Mouse (Mus musculus) forebrain, embryonic 14.5 days (tissue): ENCODE measurements around the gene Pyy. TPM values are rescaled to one million over a fixed set of nuclear protein-coding genes. Genes with fewer than 3 reads are reported as not detected.
A peak's percentile ranks its signal among the peaks of the same experiment; 100 is the strongest.

ENCODE experiments used
- ATAC-seq: fragments of 200-750 bp; cut with Nextera tagmentation; 2 replicates; pipeline ENCODE4 v1.8.0; 2017; ENCODE audit warnings: mild to moderate bottlenecking, moderate library complexity
- DNase-seq: peaks from one replicate; pipeline ENCODE4 v3.0.0-alpha.2; 2015; ENCODE audit warnings: low spot score
- H3K27ac ChIP-seq: fragments of 300-500 bp; sonication (generic); 2 replicates; pipeline ENCODE4 v1.5.1; 2014; ENCODE audit warnings: low read depth, mild to moderate bottlenecking, control low read depth, low read length, moderate library complexity
- H3K27me3 ChIP-seq: fragments of 300-500 bp; sonication (generic); replicated peaks from 2 replicates; pipeline ENCODE4 v1.6.1; 2014; ENCODE audit warnings: low read length, control low read depth, mixed read lengths; ENCODE audit not compliant: control insufficient read depth, insufficient read depth
- H3K36me3 ChIP-seq: fragments of 300-500 bp; sonication (generic); 2 replicates; pipeline ENCODE4 v1.6.1; 2014; ENCODE audit warnings: low read length, control low read depth; ENCODE audit not compliant: control insufficient read depth, insufficient read depth
- H3K4me1 ChIP-seq: fragments of 300-500 bp; sonication (generic); 2 replicates; pipeline ENCODE4 v1.6.1; 2014; ENCODE audit warnings: antibody characterized with exemption, low read length, control low read depth; ENCODE audit not compliant: control insufficient read depth, insufficient read depth
- H3K4me2 ChIP-seq: fragments of 300-500 bp; sonication (generic); 2 replicates; pipeline ENCODE4 v1.6.1; 2014; ENCODE audit warnings: mild to moderate bottlenecking, control low read depth, low read length
- H3K4me3 ChIP-seq: fragments of 300-500 bp; sonication (generic); 2 replicates; pipeline ENCODE4 v1.5.1; 2014; ENCODE audit warnings: low read depth, low read length, control low read depth
- H3K9ac ChIP-seq: fragments of 300-500 bp; sonication (generic); 2 replicates; pipeline ENCODE4 v1.6.1; 2014; ENCODE audit warnings: mild to moderate bottlenecking, low read length, control low read depth, moderate library complexity
- H3K9me3 ChIP-seq: fragments of 300-500 bp; sonication (generic); replicated peaks from 2 replicates; pipeline ENCODE4 v1.6.1; 2016; ENCODE audit warnings: low read length, control low read depth, mixed read lengths; ENCODE audit not compliant: control insufficient read depth
- WGBS: fragments of 180-500 bp; shearing (Covaris S2); extraction: QIAGEN DNeasy Blood & Tissue Kit; methylation state at CpG from one replicate; pipeline ENCODE4 v1.1.7; 2014; 5-methylcytosine and 5-hydroxymethylcytosine counted together
- polyA plus RNA-seq: library from polyadenylated mRNA; unstranded; fragments of >200 nt; fragmentation: Nextera tagmentation; extraction: Ambion mirVana; gene quantifications from 2 replicates; pipeline ENCODE4 v1.2.1, GENCODE M21; 2014

Gene Pyy
- polyA plus RNA-seq, 1 experiment from 2014 or later = not detected

DNA sequence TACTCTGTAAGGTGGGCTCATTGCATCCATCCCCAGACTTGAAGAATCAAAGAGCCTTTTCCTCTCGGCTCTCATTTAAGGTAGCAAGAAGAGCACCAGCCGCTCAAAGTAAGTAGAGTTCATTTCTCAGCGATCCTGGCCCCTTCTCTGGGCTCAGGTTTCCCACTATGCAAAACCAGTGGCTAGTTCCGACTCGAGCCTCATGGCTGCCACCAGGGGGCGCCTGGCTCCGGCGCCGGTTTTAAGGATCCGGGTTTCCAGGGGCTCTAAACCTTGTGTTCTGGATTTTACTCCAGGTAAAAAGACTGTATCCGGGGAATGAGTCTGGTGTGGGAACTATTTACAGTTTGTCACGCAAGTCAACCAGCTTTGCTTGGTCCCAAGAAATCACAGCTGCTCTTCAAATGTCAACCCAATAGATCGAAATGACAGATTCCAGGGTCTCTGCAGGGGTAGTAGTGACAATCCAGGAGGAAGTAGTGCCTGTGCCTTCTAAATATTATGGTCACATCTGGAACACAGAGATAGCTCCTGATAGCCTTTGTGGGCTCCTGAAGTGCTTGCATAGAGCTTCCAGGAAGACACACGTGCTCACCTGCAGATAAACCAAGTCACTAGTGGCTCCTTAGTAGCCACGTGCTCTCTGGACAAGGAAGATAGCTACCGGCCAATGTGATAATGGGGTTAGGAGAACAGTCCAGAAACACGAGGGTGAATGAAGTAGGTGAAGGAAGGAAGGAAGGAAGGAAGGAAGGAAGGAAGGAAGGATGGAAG, 5.0 kb downstream of the Pyy start:
- DNase-seq (peak; percentile 83), ATAC-seq (no peak)
- no peak overlapping the region for H3K27ac ChIP-seq
- 19% methylated on average over 17 of the region's 17 CpGs for WGBS
- no peaks in the 10 kb centered on the region for H3K36me3 ChIP-seq
- no peak overlapping the region for H3K4me3 ChIP-seq
- no peak overlapping the region for H3K4me2 ChIP-seq
- H3K4me1 ChIP-seq = no peaks in the 10 kb centered on the region
- H3K9me3 ChIP-seq = no peaks in the 10 kb centered on the region
- H3K27me3 ChIP-seq = peaks cover 40% of the 10 kb centered on the region
- no peak overlapping the region for H3K9ac ChIP-seq

- peaks cover 27% of the 10 kb centered on the region for H3K27me3 ChIP-seq
- ATAC-seq = no peak
- WGBS = 85% methylated on average over 4 of the region's 4 CpGs
Observed at GRCm38 (mm10) chr11:102101219-102101618, 6.4 kb downstream of the Pyy start, which contains the start of gene Ppy. Ppy (minus strand) TSS chr11:102101319.

DNA sequence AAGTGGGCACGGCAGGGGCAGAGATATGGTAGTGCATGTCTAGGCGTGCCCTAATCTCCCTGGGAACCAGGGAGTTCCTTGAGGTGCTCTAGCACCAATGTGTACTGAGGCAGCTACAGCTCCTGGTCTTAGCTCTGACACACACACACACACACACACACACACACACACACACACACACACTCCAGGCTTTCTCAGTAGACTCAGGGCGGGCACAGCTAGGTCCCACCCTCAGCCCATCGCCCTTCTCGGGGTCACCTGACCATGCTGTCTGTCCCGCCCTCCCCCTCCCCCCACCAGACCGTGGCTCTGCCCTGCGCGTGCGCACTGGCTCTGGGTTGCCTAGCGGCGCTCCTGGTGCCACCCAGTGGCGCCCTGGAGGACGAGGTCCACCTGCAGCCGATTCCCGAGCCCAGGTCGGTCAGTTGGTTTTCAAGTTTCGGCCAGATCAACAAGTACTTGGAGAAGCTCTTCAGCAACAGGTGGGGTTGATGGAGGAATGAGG, 10.7 kb downstream of the Pyy start:
- peak overlapping the region; percentile 15 for H3K4me3 ChIP-seq
- peak; percentile 91 for ATAC-seq
- H3K9me3 ChIP-seq = no peaks in the 10 kb centered on the region
- WGBS = 2% methylated on average over 16 of the region's 18 CpGs
- peak; percentile 90 for DNase-seq
- no peak overlapping the region for H3K27ac ChIP-seq
- no peaks in the 10 kb centered on the region for H3K36me3 ChIP-seq
- peak overlapping the region; percentile 32; the same call in 1 of the 2 replicates for H3K9ac ChIP-seq
- H3K27me3 ChIP-seq = 0 out of 2 replicates have a peak, but pooled peaks cover 4% of the 10 kb centered on the region
- peaks cover 7% of the 10 kb centered on the region for H3K4me1 ChIP-seq
- H3K4me2 ChIP-seq = peak overlapping the region; percentile 42

More at GRCm38 (mm10) chr11:102101219-102101618, 6.4 kb downstream of the Pyy start, which contains the start of gene Ppy:
- Histone ChIP-seq H3K36me3 (no peaks in the 10 kb centered on the region), H3K27ac (no peak within 1 kb of the TSS), H3K9me3 (no peaks in the 10 kb centered on the region), H3K9ac (no peak within 1 kb of the TSS), H3K4me1 (peaks cover 7% of the 10 kb centered on the region), H3K4me3 (no peak within 1 kb of the TSS), H3K4me2 (no peak within 1 kb of the TSS)
- DNase-seq = no peak

DNA sequence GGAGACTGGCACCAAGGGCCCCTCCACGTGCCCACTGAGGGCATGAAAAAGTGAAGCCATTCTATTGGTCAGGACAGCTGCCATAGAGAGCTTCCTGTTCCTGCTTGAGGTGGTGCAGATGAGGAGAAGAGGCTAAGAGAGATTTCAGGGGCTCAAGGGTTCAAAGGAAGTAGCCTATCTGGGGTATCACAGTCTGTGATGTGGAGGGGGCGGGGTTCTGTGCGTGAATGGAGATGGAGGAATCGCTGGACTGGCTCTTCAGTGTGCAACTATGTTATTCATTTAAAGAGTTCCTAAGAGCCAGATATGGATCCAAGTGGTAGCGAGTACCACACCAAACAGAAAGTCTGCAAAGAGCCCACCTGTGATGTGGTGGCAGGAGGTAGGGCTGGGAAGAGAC, 11.2 kb downstream of the Pyy start:
- no peaks in the 10 kb centered on the region for H3K36me3 ChIP-seq
- DNase-seq (no peak), ATAC-seq (0 out of 2 replicates have a peak, but pooled peaks have one; percentile 21)
- H3K4me1 ChIP-seq = peaks cover 7% of the 10 kb centered on the region
- 0 out of 2 replicates have a peak, but pooled peaks cover under 1% of the 10 kb centered on the region for H3K27me3 ChIP-seq
- peak overlapping the region; percentile 42 for H3K4me2 ChIP-seq
- H3K9me3 ChIP-seq = no peaks in the 10 kb centered on the region
- H3K9ac ChIP-seq = no peak overlapping the region
- WGBS = 65% methylated on average over 5 of the region's 5 CpGs
- H3K4me3 ChIP-seq = no peak overlapping the region
- H3K27ac ChIP-seq = no peak overlapping the region

DNA sequence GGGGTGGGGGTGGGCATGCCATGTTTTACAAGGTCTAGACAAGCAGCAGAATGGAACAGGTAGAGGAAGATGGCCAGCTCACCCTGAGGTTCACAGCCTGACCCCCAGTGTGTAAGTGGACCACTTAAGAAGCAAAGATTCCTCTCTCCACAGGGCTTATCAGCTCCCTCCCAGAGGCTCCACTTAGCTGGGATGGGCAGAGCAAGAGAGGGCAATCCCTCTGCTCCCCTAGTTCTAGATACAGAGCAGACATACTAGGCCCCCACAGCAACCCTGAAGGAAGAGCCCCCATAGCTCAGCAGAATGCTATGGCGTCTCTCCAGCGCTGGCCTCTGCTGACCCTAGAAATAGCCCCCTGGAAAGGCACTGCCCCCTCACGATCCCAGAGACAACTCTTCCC, 12.0 kb downstream of the Pyy start:
- Histone ChIP-seq H3K9ac (no peak overlapping the region), H3K27ac (no peak overlapping the region), H3K9me3 (no peaks in the 10 kb centered on the region), H3K36me3 (no peaks in the 10 kb centered on the region), H3K4me2 (no peak overlapping the region), H3K27me3 (no peaks in the 10 kb centered on the region), H3K4me1 (peaks cover 7% of the 10 kb centered on the region), H3K4me3 (no peak overlapping the region)
- no peak for ATAC-seq
- WGBS = 84% methylated on average over 3 of the region's 3 CpGs
- DNase-seq = no peak

- no peaks in the 10 kb centered on the region for H3K9me3 ChIP-seq
- ATAC-seq = peak; percentile 53
- peak overlapping the region; percentile 96 for H3K27ac ChIP-seq
- H3K36me3 ChIP-seq = peaks cover 1% of the 10 kb centered on the region; the same call in 1 of the 2 replicates
- peak overlapping the region; percentile 73 for H3K4me3 ChIP-seq
- H3K9ac ChIP-seq = peak overlapping the region; percentile 81
- peak overlapping the region; percentile 87 for H3K4me2 ChIP-seq
- DNase-seq = peak; percentile 94
- 0% methylated on average over 20 of the region's 20 CpGs for WGBS
- H3K27me3 ChIP-seq = no peaks in the 10 kb centered on the region
- H3K4me1 ChIP-seq = peaks cover 12% of the 10 kb centered on the region
Observed at GRCm38 (mm10) chr11:102089088-102089808, 18.4 kb downstream of the Pyy start.

DNA sequence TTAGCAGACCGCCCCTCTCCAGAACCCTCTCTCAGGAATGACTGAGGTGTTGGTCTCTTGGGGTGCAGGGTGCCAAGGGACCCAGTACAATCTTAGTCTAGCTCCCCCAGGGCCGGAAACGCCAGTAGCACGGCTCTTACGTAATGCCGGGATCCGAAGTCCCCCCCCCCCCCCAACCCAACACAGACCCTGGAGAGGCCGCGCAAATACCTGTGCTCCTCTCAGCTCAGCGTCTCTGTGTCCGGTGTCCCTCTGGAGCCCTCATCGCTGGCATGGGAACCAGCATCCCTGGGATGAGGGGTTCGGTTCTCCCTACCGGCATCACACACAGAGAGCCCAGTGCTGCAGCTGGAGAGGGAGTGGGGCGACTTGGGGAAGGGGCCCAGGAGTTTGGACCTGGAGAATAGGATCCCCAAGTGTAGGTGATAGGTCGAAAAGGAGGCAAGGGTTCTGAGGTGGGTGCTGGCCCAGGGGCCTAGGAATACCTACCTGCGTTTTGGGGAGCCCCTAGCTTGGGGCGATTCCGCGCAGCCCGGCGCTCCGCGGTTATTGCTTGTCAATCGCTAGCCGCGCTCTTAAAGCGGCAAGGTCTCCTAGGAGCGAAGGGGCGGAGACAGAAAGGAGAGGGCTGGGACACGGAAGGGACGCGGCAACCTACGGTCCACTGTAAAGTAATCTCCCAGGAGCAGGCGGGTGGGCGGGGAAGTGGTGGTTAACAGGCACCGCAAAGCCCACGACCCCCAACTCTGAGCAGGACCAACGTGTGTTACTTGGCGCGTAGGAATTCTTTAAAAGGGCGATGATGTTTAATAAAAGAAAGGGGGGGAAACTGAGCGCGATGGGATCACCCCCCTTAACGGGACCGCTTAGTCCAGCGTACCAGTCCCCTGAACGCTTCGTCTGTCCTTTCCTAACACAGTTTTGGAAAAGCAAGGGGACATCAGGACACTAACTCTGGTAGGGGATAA, 19.4 kb downstream of the Pyy start, which contains the start of gene Mpp2:
Mpp2 (minus strand) TSS at position 585 of the 968 bp plus-strand sequence.
- Histone ChIP-seq H3K36me3 (peaks cover 4% of the 10 kb centered on the region; the same call in 1 of the 2 replicates), H3K4me2 (peak within 1 kb of the TSS; percentile 87), H3K9me3 (no peaks in the 10 kb centered on the region), H3K4me3 (peak within 1 kb of the TSS; percentile 73), H3K27ac (peak within 1 kb of the TSS; percentile 96), H3K27me3 (no peaks in the 10 kb centered on the region), H3K4me1 (peaks cover 12% of the 10 kb centered on the region), H3K9ac (peak within 1 kb of the TSS; percentile 81)
- peak; percentile 54 for ATAC-seq
- WGBS = under 1% methylated on average over 49 of the region's 49 CpGs
- peak; percentile 92 for DNase-seq
